Mouse (Mus musculus) myocyte (in vitro differentiated cells): ENCODE measurements around the gene Ikzf1. TPM values are rescaled to one million over a fixed set of nuclear protein-coding genes. Genes with fewer than 3 reads are reported as not detected.

Source experiments
- H3K27me3 ChIP-seq: one replicate; pipeline ENCODE4 v1.6.1; 2011; ENCODE audit not compliant: control insufficient read depth, insufficient read depth, insufficient read length
- H3K36me3 ChIP-seq: one replicate; pipeline ENCODE4 v1.6.1; 2011; ENCODE audit not compliant: control insufficient read depth, insufficient read depth
- H3K4me2 ChIP-seq: one replicate; pipeline ENCODE4 v1.6.1; 2011; ENCODE audit warnings: low read depth, control low read depth
- H3K4me3 ChIP-seq: one replicate; pipeline ENCODE4 v1.5.1; 2011; ENCODE audit warnings: mild to moderate bottlenecking, control low read depth, moderate library complexity
- H3K79me2 ChIP-seq: one replicate; pipeline ENCODE4 v1.6.1; 2011; ENCODE audit not compliant: control insufficient read depth, insufficient read depth
- H3ac ChIP-seq: one replicate; pipeline ENCODE4 v1.6.1; 2011; ENCODE audit not compliant: control insufficient read depth, insufficient read length
- CEBPB ChIP-seq: IDR thresholded peaks from 2 replicates; pipeline ENCODE4 v1.6.1; 2011; ENCODE audit warnings: mild to moderate bottlenecking, moderate library complexity; ENCODE audit not compliant: poor library complexity, insufficient read depth, severe bottlenecking
- E2F4 ChIP-seq: IDR thresholded peaks from one replicate; pipeline ENCODE4 v1.6.1; 2011; ENCODE audit warnings: mild to moderate bottlenecking, control low read depth, moderate library complexity; ENCODE audit not compliant: insufficient read depth
- MAX ChIP-seq: IDR thresholded peaks from one replicate; pipeline ENCODE4 v1.6.1; 2011; ENCODE audit warnings: low read depth, mild to moderate bottlenecking, control low read depth
- MYOD1 ChIP-seq, 3 experiments: IDR thresholded peaks; one replicate each; pipeline ENCODE4 v1.6.1; 2011; ENCODE audit warnings: control low read depth in 2 of 3, low read depth in 2 of 3, mild to moderate bottlenecking in 2 of 3, moderate library complexity in 1 of 3; ENCODE audit not compliant: insufficient read length in 2 of 3, control insufficient read depth in 1 of 3
- MYOG ChIP-seq, 3 experiments: IDR thresholded peaks; one replicate each; pipeline ENCODE4 v1.6.1; 2011; ENCODE audit warnings: control low read depth in 2 of 3, low read depth in 2 of 3, mild to moderate bottlenecking in 2 of 3; ENCODE audit not compliant: insufficient read length in 2 of 3, control insufficient read depth in 1 of 3, insufficient read depth in 1 of 3
- POLR2A ChIP-seq: IDR thresholded peaks from one replicate; pipeline ENCODE4 v1.6.1; 2011; ENCODE audit warnings: low read depth, mild to moderate bottlenecking, control low read depth, moderate library complexity; ENCODE audit not compliant: insufficient read length
- POLR2AphosphoS2 ChIP-seq: IDR thresholded peaks from one replicate; pipeline ENCODE4 v1.6.1; 2011; ENCODE audit warnings: low read depth, control low read depth; ENCODE audit not compliant: insufficient read length
- REST ChIP-seq: IDR thresholded peaks from one replicate; pipeline ENCODE4 v1.6.1; 2011; ENCODE audit warnings: mild to moderate bottlenecking, control low read depth, moderate library complexity; ENCODE audit not compliant: insufficient read depth, insufficient read length
- SRF ChIP-seq: IDR thresholded peaks from one replicate; pipeline ENCODE4 v1.6.1; 2011; ENCODE audit warnings: low read depth; ENCODE audit not compliant: control insufficient read depth, insufficient read length
- TCF12 ChIP-seq: IDR thresholded peaks from one replicate; pipeline ENCODE4 v1.6.1; 2011; ENCODE audit warnings: mild to moderate bottlenecking, control low read depth; ENCODE audit not compliant: poor library complexity, insufficient read depth, severe bottlenecking
- TCF3 ChIP-seq: IDR thresholded peaks from one replicate; pipeline ENCODE4 v1.6.1; 2011; ENCODE audit warnings: low read depth, control low read depth; ENCODE audit not compliant: insufficient read length
- USF1 ChIP-seq: IDR thresholded peaks from one replicate; pipeline ENCODE4 v1.6.1; 2011; ENCODE audit warnings: low read depth, mild to moderate bottlenecking, control low read depth, moderate library complexity
- polyA plus RNA-seq: library from polyadenylated mRNA; unstranded; fragments of >200 nt; fragmentation: generic; extraction: Trizol; gene quantifications from one replicate; pipeline ENCODE4 v1.2.1, GENCODE M21; 2012; ENCODE audit warnings: missing spikeins

Gene Ikzf1
- polyA plus RNA-seq, 1 experiment, result 0.19 TPM

- no peaks in the 10 kb centered on the region for H3K27me3 ChIP-seq
- H3K4me2 ChIP-seq, result no peak overlapping the region
- no peaks in the 10 kb centered on the region for H3K36me3 ChIP-seq
- H3K4me3 ChIP-seq, result no peak overlapping the region
- TF ChIP-seq TCF12 (no peak), POLR2AphosphoS2 (no peak), E2F4 (no peak), TCF3 (no peak), POLR2A (no peak)
- no peaks in the 10 kb centered on the region for H3K79me2 ChIP-seq
- no peak overlapping the region for H3ac ChIP-seq
Observed at GRCm38 (mm10) chr11:11739054-11739453, 54.3 kb downstream of the Ikzf1 start.

GRCm38 (mm10) chr11:11740603-11741002 is 55.8 kb downstream of the Ikzf1 start:
- no peaks in the 10 kb centered on the region for H3K27me3 ChIP-seq
- H3ac ChIP-seq, result no peak overlapping the region
- TF ChIP-seq SRF (no peak), MAX (no peak)
- no peaks in the 10 kb centered on the region for H3K79me2 ChIP-seq
- no peak overlapping the region for H3K4me2 ChIP-seq
- H3K36me3 ChIP-seq, result no peaks in the 10 kb centered on the region
- no peak overlapping the region for H3K4me3 ChIP-seq

GRCm38 (mm10) chr11:11741574-11741973 is 56.8 kb downstream of the Ikzf1 start:
- Histone ChIP-seq H3K4me3 (no peak overlapping the region), H3K4me2 (no peak overlapping the region), H3K79me2 (no peaks in the 10 kb centered on the region), H3K27me3 (peaks cover under 1% of the 10 kb centered on the region), H3K36me3 (no peaks in the 10 kb centered on the region), H3ac (no peak overlapping the region)
- no peak for TF ChIP-seq TCF12
- TF ChIP-seq MYOG (IDR thresholded peaks at IDR 0.05; ENCODE audit: control insufficient read depth in 1 of 3, insufficient read depth in 1 of 3, insufficient read length in 2 of 3, low read depth in 2 of 3), result no peak
- TF ChIP-seq POLR2AphosphoS2, result no peak
- TF ChIP-seq REST, result no peak
- no peak for TF ChIP-seq POLR2A
- no peak for TF ChIP-seq MAX
- no peak for TF ChIP-seq E2F4
- TF ChIP-seq MYOD1 (IDR thresholded peaks at IDR 0.05; ENCODE audit: control insufficient read depth in 1 of 3, insufficient read length in 2 of 3, low read depth in 2 of 3), result no peak
- no peak for TF ChIP-seq SRF
- TF ChIP-seq CEBPB, result no peak
- no peak for TF ChIP-seq TCF3
- TF ChIP-seq USF1, result no peak

GRCm38 (mm10) chr11:11742626-11743025 is 57.8 kb downstream of the Ikzf1 start:
- H3K36me3 ChIP-seq, result no peaks in the 10 kb centered on the region
- H3ac ChIP-seq, result no peak overlapping the region
- TF ChIP-seq MAX (no peak), POLR2A (no peak), POLR2AphosphoS2 (no peak), TCF3 (no peak), REST (no peak)
- no peaks in the 10 kb centered on the region for H3K79me2 ChIP-seq
- H3K27me3 ChIP-seq, result peaks cover 5% of the 10 kb centered on the region
- H3K4me3 ChIP-seq, result no peak overlapping the region
- no peak overlapping the region for H3K4me2 ChIP-seq

- H3K27me3 ChIP-seq, result peaks cover 14% of the 10 kb centered on the region
- H3K4me3 ChIP-seq, result no peak overlapping the region
Observed at GRCm38 (mm10) chr11:11744222-11744621, 59.4 kb downstream of the Ikzf1 start.

More at GRCm38 (mm10) chr11:11744222-11744621, 59.4 kb downstream of the Ikzf1 start:
- H3K4me2 ChIP-seq, result no peak overlapping the region
- no peak overlapping the region for H3ac ChIP-seq
- no peaks in the 10 kb centered on the region for H3K36me3 ChIP-seq
- TF ChIP-seq MYOD1 (IDR thresholded peaks at IDR 0.05; ENCODE audit: control insufficient read depth in 1 of 3, insufficient read length in 2 of 3, low read depth in 2 of 3) (no peak), USF1 (no peak), TCF3 (no peak), MYOG (IDR thresholded peaks at IDR 0.05; ENCODE audit: control insufficient read depth in 1 of 3, insufficient read depth in 1 of 3, insufficient read length in 2 of 3, low read depth in 2 of 3) (no peak), POLR2AphosphoS2 (no peak), TCF12 (no peak), E2F4 (no peak), REST (no peak), MAX (no peak), POLR2A (no peak), SRF (no peak), CEBPB (no peak)
- H3K79me2 ChIP-seq, result no peaks in the 10 kb centered on the region
